Mouse (Mus musculus) hindbrain, embryonic 11.5 days (tissue): ENCODE data around the gene Mrvi1. TPM values are rescaled to one million over a fixed set of nuclear protein-coding genes. Genes with fewer than 3 reads are reported as not detected.

Experiments
- ATAC-seq: fragments of 200-750 bp; cut with Nextera tagmentation; 2 replicates; pipeline ENCODE4 v1.8.0; 2017; ENCODE audit warnings: mild to moderate bottlenecking, moderate TSS enrichment, moderate library complexity; ENCODE audit not compliant: low FRiP score
- DNase-seq: peaks from one replicate; pipeline ENCODE4 v3.0.0-alpha.2; 2015; ENCODE audit warnings: low spot score
- H3K27ac ChIP-seq: fragments of 300-500 bp; sonication (generic); 2 replicates; pipeline ENCODE4 v1.5.1; 2014; ENCODE audit warnings: mild to moderate bottlenecking, low read depth, low read length
- H3K27me3 ChIP-seq: fragments of 300-500 bp; sonication (generic); 2 replicates; pipeline ENCODE4 v1.6.1; 2014; ENCODE audit warnings: mild to moderate bottlenecking, low read length, moderate library complexity, mixed read lengths; ENCODE audit not compliant: control insufficient read depth, insufficient read depth
- H3K36me3 ChIP-seq: fragments of 300-500 bp; sonication (generic); 2 replicates; pipeline ENCODE4 v1.6.1; 2014; ENCODE audit warnings: mild to moderate bottlenecking, low read length, moderate library complexity, mixed read lengths; ENCODE audit not compliant: control insufficient read depth, insufficient read depth
- H3K4me1 ChIP-seq: fragments of 300-500 bp; sonication (generic); replicated peaks from 2 replicates; pipeline ENCODE4 v1.6.1; 2014; ENCODE audit warnings: low read length, mixed read lengths; ENCODE audit not compliant: control insufficient read depth, insufficient read depth
- H3K4me2 ChIP-seq: fragments of 300-500 bp; sonication (generic); replicated peaks from 2 replicates; pipeline ENCODE4 v1.6.1; 2014; ENCODE audit warnings: mild to moderate bottlenecking, low read depth, low read length
- H3K4me3 ChIP-seq: fragments of 300-500 bp; sonication (generic); 2 replicates; pipeline ENCODE4 v1.5.1; 2014; ENCODE audit warnings: low read depth, low read length
- H3K9ac ChIP-seq: fragments of 300-500 bp; sonication (generic); 2 replicates; pipeline ENCODE4 v1.6.1; 2014; ENCODE audit warnings: low read depth, low read length
- H3K9me3 ChIP-seq: fragments of 300-500 bp; sonication (generic); 2 replicates; pipeline ENCODE4 v1.6.1; 2016; ENCODE audit warnings: low read length; ENCODE audit not compliant: control insufficient read depth
- WGBS: fragments of 180-500 bp; shearing (Covaris S2); extraction: QIAGEN DNeasy Blood & Tissue Kit; methylation state at CpG from one replicate; pipeline ENCODE4 v1.1.7; 2014; 5-methylcytosine and 5-hydroxymethylcytosine counted together
- polyA plus RNA-seq: library from polyadenylated mRNA; unstranded; fragments of >200 nt; fragmentation: Nextera tagmentation; extraction: Ambion mirVana; gene quantifications from 2 replicates; pipeline ENCODE4 v1.2.1, GENCODE M21; 2014

The Mrvi1 gene
- polyA plus RNA-seq, 1 experiment from 2014 or later: 1.4 TPM

DNA sequence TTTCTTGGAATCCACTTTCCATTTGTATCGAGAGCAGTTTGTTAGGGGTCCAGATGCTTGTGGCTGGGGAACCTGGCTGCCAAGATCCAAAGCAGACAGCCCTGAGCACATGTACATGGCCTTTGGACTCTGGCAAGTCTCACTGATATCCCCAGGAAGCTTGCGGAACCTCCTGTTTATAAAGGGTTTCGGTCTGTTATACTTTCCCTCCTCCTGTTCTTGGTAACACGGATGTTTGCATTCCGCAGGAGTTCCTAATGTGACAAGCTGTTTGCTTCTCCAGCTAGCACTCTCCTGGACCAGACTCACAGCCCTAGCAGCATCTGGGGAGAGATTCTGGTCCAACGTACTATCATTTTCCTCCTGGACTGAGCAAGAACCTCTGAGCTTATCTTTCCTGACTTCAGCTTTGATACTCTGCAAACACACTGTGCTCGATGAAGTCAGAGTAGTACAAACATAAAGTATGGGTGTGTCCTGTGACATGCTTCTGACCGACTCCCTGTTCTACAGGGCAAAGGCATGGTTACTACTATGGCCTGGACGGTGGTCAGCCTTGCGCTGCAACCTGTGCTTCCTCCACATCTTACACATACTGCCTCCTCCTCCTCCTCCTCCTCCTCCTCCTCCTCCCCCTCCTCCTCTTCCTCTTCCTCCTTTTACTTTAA lies 88.2 kb downstream of the Mrvi1 start:
- no peaks in the 10 kb centered on the region for H3K4me1 ChIP-seq
- no peak overlapping the region for H3K4me2 ChIP-seq
- no peaks in the 10 kb centered on the region for H3K27me3 ChIP-seq
- no peaks in the 10 kb centered on the region for H3K9me3 ChIP-seq
- H3K27ac ChIP-seq: no peak overlapping the region
- H3K9ac ChIP-seq: no peak overlapping the region
- ATAC-seq (no peak), DNase-seq (no peak)
- WGBS: 82% methylated on average over 10 of the region's 10 CpGs
- H3K4me3 ChIP-seq: no peak overlapping the region
- H3K36me3 ChIP-seq: no peaks in the 10 kb centered on the region

GRCm38 (mm10) chr7:110891501-110891986 lies 90.7 kb downstream of the Mrvi1 start:
- ATAC-seq (no peak), DNase-seq (no peak)
- H3K4me2 ChIP-seq: no peak overlapping the region
- H3K27me3 ChIP-seq: no peaks in the 10 kb centered on the region
- H3K27ac ChIP-seq: no peak overlapping the region
- no peaks in the 10 kb centered on the region for H3K9me3 ChIP-seq
- no peak overlapping the region for H3K4me3 ChIP-seq
- H3K36me3 ChIP-seq: no peaks in the 10 kb centered on the region
- H3K9ac ChIP-seq: no peak overlapping the region
- H3K4me1 ChIP-seq: no peaks in the 10 kb centered on the region
- WGBS: 77% methylated on average over 9 of the region's 9 CpGs

GRCm38 (mm10) chr7:110881746-110882333 lies 100.4 kb downstream of the Mrvi1 start:
- WGBS: 84% methylated on average over 2 of the region's 2 CpGs
- no peak overlapping the region for H3K4me3 ChIP-seq
- H3K27me3 ChIP-seq: no peaks in the 10 kb centered on the region
- ATAC-seq (no peak), DNase-seq (no peak)
- no peaks in the 10 kb centered on the region for H3K9me3 ChIP-seq
- no peak overlapping the region for H3K4me2 ChIP-seq
- no peak overlapping the region for H3K9ac ChIP-seq
- H3K36me3 ChIP-seq: no peaks in the 10 kb centered on the region
- H3K27ac ChIP-seq: no peak overlapping the region
- H3K4me1 ChIP-seq: no peaks in the 10 kb centered on the region

GRCm38 (mm10) chr7:110878028-110878427 lies 104.2 kb downstream of the Mrvi1 start:
- no peaks in the 10 kb centered on the region for H3K9me3 ChIP-seq
- H3K27me3 ChIP-seq: no peaks in the 10 kb centered on the region
- no peak overlapping the region for H3K9ac ChIP-seq
- H3K4me3 ChIP-seq: no peak overlapping the region
- no peaks in the 10 kb centered on the region for H3K36me3 ChIP-seq
- no peak overlapping the region for H3K27ac ChIP-seq
- H3K4me1 ChIP-seq: no peaks in the 10 kb centered on the region
- DNase-seq: no peak
- no peak overlapping the region for H3K4me2 ChIP-seq
- WGBS: 89% methylated on average over 4 of the region's 4 CpGs
- no peak for ATAC-seq

DNA sequence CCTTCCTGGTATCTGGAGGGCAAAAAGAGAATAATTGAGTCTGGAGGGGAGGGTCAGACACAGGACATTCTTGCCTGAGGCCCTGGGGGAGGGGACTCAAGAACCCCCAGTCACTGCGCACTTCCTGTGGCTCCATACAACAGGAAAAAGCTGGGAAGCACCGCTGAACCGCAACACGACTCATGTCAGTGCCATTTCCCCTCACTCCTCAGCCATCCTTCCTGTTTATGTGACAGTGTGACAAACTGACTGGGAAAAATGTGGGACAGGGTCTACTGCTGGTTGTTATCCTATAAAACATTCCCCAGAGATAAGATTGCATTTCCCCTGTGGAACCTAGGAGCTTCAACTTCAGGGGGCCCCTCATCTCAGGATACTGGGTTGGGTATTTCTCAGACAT lies 105.3 kb downstream of the Mrvi1 start:
- no peaks in the 10 kb centered on the region for H3K4me1 ChIP-seq
- no peaks in the 10 kb centered on the region for H3K9me3 ChIP-seq
- no peaks in the 10 kb centered on the region for H3K27me3 ChIP-seq
- H3K4me2 ChIP-seq: no peak overlapping the region
- no peak overlapping the region for H3K4me3 ChIP-seq
- no peaks in the 10 kb centered on the region for H3K36me3 ChIP-seq
- no peak for ATAC-seq
- no peak overlapping the region for H3K27ac ChIP-seq
- H3K9ac ChIP-seq: no peak overlapping the region
- 91% methylated on average over 4 of the region's 4 CpGs for WGBS
- DNase-seq: no peak

DNA sequence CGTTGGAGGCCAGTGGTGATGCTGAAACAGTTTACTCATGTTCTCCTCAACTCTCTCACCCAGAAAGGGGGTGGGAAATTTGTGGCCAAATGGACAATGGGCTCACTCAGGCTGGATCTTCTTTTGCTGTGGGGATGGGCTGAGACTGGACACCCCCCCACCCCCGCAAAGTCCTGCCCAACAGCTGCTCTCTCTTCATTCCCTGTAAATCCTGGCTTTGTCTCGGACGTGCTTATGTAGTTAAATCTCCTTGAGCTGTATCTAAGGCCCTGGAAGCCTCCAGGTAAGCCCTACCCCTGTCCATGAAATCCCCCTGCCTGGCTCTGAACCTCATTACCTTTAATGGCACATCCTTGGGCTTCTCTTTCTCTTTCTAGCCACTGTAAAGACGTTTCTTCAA lies 113.5 kb downstream of the Mrvi1 start:
- Histone ChIP-seq H3K27ac (no peak overlapping the region), H3K4me1 (no peaks in the 10 kb centered on the region), H3K9me3 (no peaks in the 10 kb centered on the region), H3K4me2 (no peak overlapping the region), H3K9ac (no peak overlapping the region), H3K27me3 (no peaks in the 10 kb centered on the region), H3K4me3 (no peak overlapping the region), H3K36me3 (no peaks in the 10 kb centered on the region)
- WGBS: 80% methylated on average over 5 of the region's 5 CpGs
- no peak for DNase-seq
- no peak for ATAC-seq

DNA sequence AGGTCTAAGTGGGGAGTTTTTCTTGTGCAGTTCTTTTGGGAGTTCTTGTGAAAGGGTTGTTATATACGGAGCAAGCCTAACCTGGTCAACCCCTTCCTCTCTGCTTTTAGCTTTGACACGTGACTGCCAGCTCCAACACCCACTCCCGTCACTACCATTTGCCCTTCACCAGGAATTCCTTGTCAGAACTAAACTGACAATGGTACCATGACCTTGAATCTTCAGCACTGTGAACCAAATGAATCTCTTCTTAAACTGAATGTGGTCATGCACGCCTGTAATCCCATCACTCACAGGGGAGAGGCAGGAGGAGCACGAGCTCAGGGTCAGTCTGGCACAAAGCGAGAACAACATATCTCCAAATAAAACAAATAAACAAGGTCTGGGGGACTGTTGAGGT lies 115.1 kb downstream of the Mrvi1 start:
- H3K9me3 ChIP-seq: no peaks in the 10 kb centered on the region
- DNase-seq (no peak), ATAC-seq (no peak)
- H3K36me3 ChIP-seq: no peaks in the 10 kb centered on the region
- H3K27me3 ChIP-seq: no peaks in the 10 kb centered on the region
- H3K9ac ChIP-seq: no peak overlapping the region
- WGBS: 85% methylated on average over 6 of the region's 6 CpGs
- H3K4me3 ChIP-seq: no peak overlapping the region
- no peak overlapping the region for H3K4me2 ChIP-seq
- no peak overlapping the region for H3K27ac ChIP-seq
- H3K4me1 ChIP-seq: no peaks in the 10 kb centered on the region

GRCm38 (mm10) chr7:110866021-110866420 lies 116.2 kb downstream of the Mrvi1 start:
- Histone ChIP-seq H3K4me1 (no peaks in the 10 kb centered on the region), H3K27ac (no peak overlapping the region), H3K4me3 (no peak overlapping the region), H3K27me3 (no peaks in the 10 kb centered on the region), H3K9ac (no peak overlapping the region), H3K36me3 (no peaks in the 10 kb centered on the region), H3K4me2 (no peak overlapping the region), H3K9me3 (no peaks in the 10 kb centered on the region)
- WGBS: 91% methylated on average over 3 of the region's 3 CpGs
- DNase-seq: no peak
- ATAC-seq: no peak

- H3K4me3 ChIP-seq: no peak overlapping the region
- WGBS: 91% methylated on average over 6 of the region's 6 CpGs
- H3K27me3 ChIP-seq: no peaks in the 10 kb centered on the region
- no peaks in the 10 kb centered on the region for H3K36me3 ChIP-seq
- no peaks in the 10 kb centered on the region for H3K4me1 ChIP-seq
- H3K9me3 ChIP-seq: no peaks in the 10 kb centered on the region
- ATAC-seq (no peak), DNase-seq (no peak)
- no peak overlapping the region for H3K9ac ChIP-seq
- no peak overlapping the region for H3K27ac ChIP-seq
- no peak overlapping the region for H3K4me2 ChIP-seq
Measured at GRCm38 (mm10) chr7:110865570-110865969, 116.7 kb downstream of the Mrvi1 start.
